Mouse (Mus musculus) spleen, postnatal 36 days (tissue): ENCODE results near the gene Zfp985.
"Not testable (repeated sequence)": the region's sequence is repeated elsewhere in the genome, so short reads cannot be mapped to it uniquely, and the experiment has no call there.

Experiments
- DNase-seq, 2 experiments: peaks; one replicate each; pipeline ENCODE4 v3.0.0; 2022; ENCODE audit warnings: low spot score in 2 of 2, mixed read lengths in 1 of 2

Gene Zfp985

GRCm38 (mm10) chr4:147553071-147553470, at the start of gene Zfp985:
Zfp985 (plus strand) TSS chr4:147553277.
- DNase-seq, result not testable (repeated sequence)

DNA sequence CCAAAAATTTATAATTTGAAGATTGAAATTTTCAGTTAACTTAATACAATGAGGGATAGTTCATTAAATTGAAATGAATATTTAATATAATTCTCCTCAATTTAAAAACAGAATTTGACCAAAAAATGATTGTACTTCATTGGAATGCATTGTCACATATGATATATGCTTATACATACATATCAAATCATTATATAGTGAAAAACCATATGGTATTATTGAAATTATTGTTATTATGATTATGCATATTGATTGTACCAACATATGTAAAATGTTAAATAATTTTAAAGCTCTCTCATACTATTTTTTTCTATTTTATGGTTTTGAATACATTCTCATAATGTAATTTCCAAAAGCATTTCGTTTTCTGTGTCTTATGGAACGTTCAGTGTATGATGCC, 43.9 kb upstream of the Zfp985 start:
- DNase-seq, result no peak

GRCm38 (mm10) chr4:147518981-147519380, 34.1 kb upstream of the Zfp985 start:
- DNase-seq, result no peak

DNA sequence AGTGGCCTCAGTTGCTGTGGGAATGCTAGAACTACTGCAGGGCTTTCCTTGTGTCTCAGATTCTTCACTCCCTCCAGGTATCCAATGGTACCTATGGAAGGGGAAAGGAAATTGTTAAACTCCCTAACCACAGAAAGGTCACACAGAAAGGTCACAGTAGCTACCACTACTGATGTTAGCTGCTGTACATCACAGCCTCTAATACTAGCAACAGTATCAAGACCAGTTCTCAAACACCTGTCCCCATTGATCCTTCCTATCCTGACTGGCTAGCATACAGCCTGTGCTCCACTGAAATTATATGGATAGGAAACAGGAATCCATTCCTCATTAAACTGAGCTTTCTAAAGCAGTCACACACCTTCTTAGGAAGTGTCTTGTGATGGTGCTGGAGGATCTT, 33.0 kb upstream of the Zfp985 start:
- no peak for DNase-seq

DNA sequence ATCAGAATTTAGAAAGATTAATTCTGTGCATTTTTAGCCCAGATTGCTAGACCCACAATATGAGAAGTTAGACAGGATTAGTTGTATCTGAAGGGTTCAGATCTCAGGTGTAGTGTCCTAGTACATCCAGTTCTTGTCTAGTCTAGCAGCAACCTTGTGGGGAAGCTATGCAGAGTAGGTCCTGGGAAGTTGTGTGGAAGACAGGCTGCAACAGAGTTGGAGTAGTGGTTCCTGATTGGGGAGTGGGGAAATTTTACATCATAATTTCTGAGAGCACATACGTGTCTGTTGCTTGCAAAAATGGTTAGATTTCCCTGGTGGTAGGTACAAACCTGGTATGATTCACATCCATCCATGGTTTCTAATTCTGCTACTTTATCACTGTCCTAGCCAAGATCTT, 28.0 kb upstream of the Zfp985 start:
- DNase-seq, result no peak

GRCm38 (mm10) chr4:147530366-147530765, 22.7 kb upstream of the Zfp985 start:
- DNase-seq, result no peak

GRCm38 (mm10) chr4:147535916-147536315, 17.2 kb upstream of the Zfp985 start:
- not testable (repeated sequence) for DNase-seq

DNA sequence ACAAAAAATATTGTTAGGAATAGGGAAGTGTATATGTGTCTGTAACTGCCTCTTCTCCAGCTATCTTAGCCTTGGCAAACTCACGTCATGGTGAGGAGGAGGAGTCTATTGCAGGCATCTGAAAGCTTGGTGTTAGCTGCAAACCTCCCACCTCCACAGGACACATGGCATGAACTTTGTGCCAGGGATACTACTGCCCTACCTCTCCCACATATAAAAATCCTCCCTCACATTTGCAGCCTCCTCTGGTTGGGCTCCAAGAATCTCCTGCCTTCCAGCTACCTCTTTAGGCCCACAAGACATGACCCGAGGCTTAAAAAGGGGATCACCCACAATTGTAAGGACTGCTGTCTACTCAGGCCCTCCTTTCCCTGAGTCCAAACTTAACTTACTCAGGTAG, 15.4 kb upstream of the Zfp985 start:
- no peak for DNase-seq

- not testable (repeated sequence) for DNase-seq
These were observed 13.2 kb upstream of the Zfp985 start, which contains the start of gene Gm16503 for GRCm38 (mm10) chr4:147539918-147540317. Gm16503 (plus strand) TSS chr4:147540218.

DNA sequence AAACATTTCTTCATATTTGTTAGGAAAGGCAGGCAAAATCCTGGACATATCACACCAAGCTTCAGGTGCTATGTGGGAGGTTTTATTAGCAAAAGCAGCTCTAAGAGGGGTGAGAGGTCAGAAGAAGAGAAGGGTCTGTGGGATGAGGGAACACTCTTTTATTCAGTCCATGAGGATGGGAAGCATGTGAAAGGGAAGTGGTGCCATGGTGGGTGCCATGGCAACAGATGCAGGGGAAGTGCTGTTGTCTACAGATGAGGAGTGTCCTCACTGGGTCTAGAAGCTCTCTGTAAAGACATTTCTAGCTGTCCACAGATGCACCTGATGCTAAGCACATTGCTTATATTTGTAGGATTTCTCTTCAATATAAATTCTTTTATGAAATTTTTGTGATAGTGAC, 12.0 kb upstream of the Zfp985 start:
- no peak for DNase-seq

DNA sequence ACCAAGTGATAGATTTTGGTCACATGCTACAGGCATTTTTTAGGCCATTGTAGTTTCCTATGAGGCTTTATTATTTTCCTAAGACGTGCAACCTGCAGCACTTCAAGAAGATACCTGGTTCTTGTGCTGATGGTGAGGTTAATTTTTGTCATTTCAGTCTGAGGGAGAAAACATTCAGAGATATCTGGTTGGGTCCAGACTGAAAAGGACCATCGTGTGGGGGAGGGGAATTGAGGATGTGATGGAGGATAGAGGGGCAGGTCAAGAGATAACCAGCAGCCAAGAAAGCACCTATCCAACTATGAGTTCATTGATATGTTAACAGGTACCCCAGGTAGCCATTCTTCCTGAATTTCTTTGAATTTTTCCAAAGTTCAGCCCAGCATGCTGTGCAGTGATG, 1.3 kb downstream of the Zfp985 start:
- DNase-seq, result not testable (repeated sequence)

DNA sequence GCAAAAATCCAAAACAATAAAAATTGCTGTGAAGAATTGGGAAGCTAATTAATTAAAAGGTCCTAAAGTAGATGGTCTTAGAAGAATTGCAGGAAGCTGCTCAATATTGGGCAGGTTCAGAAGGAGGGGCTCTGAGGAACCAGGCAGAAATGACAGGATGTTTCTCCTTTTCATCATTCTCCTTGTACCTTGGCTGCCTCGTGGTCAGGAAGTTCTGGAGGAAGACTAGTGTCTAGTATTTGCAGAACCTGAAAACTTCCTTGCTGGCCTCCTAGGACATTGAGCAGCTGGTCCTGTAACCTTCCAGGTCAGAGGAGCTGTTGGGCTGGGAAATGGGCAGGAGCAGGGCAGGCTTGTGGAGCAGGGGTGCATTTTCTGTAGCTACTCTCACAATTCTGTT, 3.8 kb downstream of the Zfp985 start:
- not testable (repeated sequence) for DNase-seq

GRCm38 (mm10) chr4:147558011-147558410, 4.9 kb downstream of the Zfp985 start:
- not testable (repeated sequence) for DNase-seq

- DNase-seq, result not testable (repeated sequence)
These were observed 6.0 kb downstream of the Zfp985 start for GRCm38 (mm10) chr4:147559096-147559495.

GRCm38 (mm10) chr4:147565426-147566220, 12.5 kb downstream of the Zfp985 start:
- no peak for DNase-seq

- not testable (repeated sequence) for DNase-seq
These were observed 18.1 kb downstream of the Zfp985 start for GRCm38 (mm10) chr4:147571156-147571555.

DNA sequence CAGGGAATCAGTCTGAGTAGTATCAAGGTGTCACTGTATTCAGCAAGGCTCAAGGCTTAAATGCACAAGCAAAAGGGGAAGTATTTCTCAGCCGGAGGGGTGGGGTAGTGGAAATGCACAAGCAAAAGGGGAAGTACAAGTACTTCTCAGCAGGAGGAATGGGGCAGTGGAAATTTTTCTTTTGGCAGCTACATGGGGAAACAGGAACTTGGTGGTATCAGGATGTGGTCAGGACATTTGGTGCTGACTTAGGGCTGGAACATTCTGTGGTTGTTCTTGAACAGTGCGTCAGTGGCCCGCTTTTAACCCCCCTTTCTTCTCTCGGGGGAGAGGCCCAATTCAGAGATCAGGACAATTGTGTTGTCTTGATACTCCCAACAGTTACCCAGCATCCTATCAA, 26.3 kb downstream of the Zfp985 start:
- DNase-seq, result not testable (repeated sequence)

- DNase-seq, result no peak
These were observed 33.7 kb downstream of the Zfp985 start for GRCm38 (mm10) chr4:147586511-147587473.

GRCm38 (mm10) chr4:147594630-147595029, 41.6 kb downstream of the Zfp985 start:
- DNase-seq, result not testable (repeated sequence)

GRCm38 (mm10) chr4:147597685-147598084, 44.6 kb downstream of the Zfp985 start:
- no peak for DNase-seq

GRCm38 (mm10) chr4:147598831-147599230, 45.8 kb downstream of the Zfp985 start:
- no peak for DNase-seq

- DNase-seq, result no peak
These were observed 48.8 kb downstream of the Zfp985 start for GRCm38 (mm10) chr4:147601881-147602280.
